Mouse (Mus musculus) embryonic facial prominence, embryonic 15.5 days (tissue): Measurements from ENCODE around the gene Cadm1. TPM values are rescaled to one million over a fixed set of nuclear protein-coding genes. Genes with fewer than 3 reads are reported as not detected.

Source experiments
- ATAC-seq: fragments of 200-750 bp; cut with Nextera tagmentation; 2 replicates; pipeline ENCODE4 v1.8.0; 2017; ENCODE audit warnings: low read depth, moderate TSS enrichment; ENCODE audit not compliant: insufficient number of reproducible peaks, low FRiP score, low TSS enrichment
- H3K27ac ChIP-seq: fragments of 300-500 bp; sonication (generic); replicated peaks from 2 replicates; pipeline ENCODE4 v1.5.1; 2015; ENCODE audit warnings: mild to moderate bottlenecking, inconsistent platforms
- H3K27me3 ChIP-seq: fragments of 300-500 bp; sonication (generic); 2 replicates; pipeline ENCODE4 v1.6.1; 2015; ENCODE audit warnings: inconsistent platforms
- H3K36me3 ChIP-seq: fragments of 300-500 bp; sonication (generic); 2 replicates; pipeline ENCODE4 v1.6.1; 2015; ENCODE audit warnings: mild to moderate bottlenecking, inconsistent platforms
- H3K4me1 ChIP-seq: fragments of 300-500 bp; sonication (generic); 2 replicates; pipeline ENCODE4 v1.6.1; 2015; ENCODE audit warnings: inconsistent platforms
- H3K4me2 ChIP-seq: fragments of 300-500 bp; sonication (generic); replicated peaks from 2 replicates; pipeline ENCODE4 v1.6.1; 2015; ENCODE audit warnings: mild to moderate bottlenecking, inconsistent platforms
- H3K4me3 ChIP-seq: fragments of 300-500 bp; sonication (generic); replicated peaks from 2 replicates; pipeline ENCODE4 v1.5.1; 2015; ENCODE audit warnings: mild to moderate bottlenecking, inconsistent platforms
- H3K9ac ChIP-seq: fragments of 300-500 bp; sonication (generic); 2 replicates; pipeline ENCODE4 v1.6.1; 2015; ENCODE audit warnings: inconsistent platforms
- H3K9me3 ChIP-seq: fragments of 300-500 bp; sonication (generic); replicated peaks from 2 replicates; pipeline ENCODE4 v1.6.1; 2016; ENCODE audit warnings: inconsistent platforms
- WGBS: fragments of 180-500 bp; shearing (Covaris S2); methylation state at CpG from one replicate; pipeline ENCODE4 v1.1.7; 2015; 5-methylcytosine and 5-hydroxymethylcytosine counted together
- polyA plus RNA-seq: library from polyadenylated mRNA; unstranded; fragments of >200 nt; fragmentation: Nextera tagmentation; extraction: Ambion mirVana; gene quantifications from 2 replicates; pipeline ENCODE4 v1.2.1, GENCODE M21; 2015

Cadm1 gene
- polyA plus RNA-seq, 1 experiment from 2014 or later: 65.2 TPM

- no peak overlapping the region for H3K27ac ChIP-seq
- no peak overlapping the region for H3K4me2 ChIP-seq
- 87% methylated on average over 8 of the region's 8 CpGs for WGBS
- no peak for ATAC-seq
- no peaks in the 10 kb centered on the region for H3K36me3 ChIP-seq
- H3K9ac ChIP-seq: no peak overlapping the region
- H3K9me3 ChIP-seq: no peaks in the 10 kb centered on the region
- no peak overlapping the region for H3K4me3 ChIP-seq
- H3K27me3 ChIP-seq: no peaks in the 10 kb centered on the region
- peaks cover 4% of the 10 kb centered on the region; the same call in 1 of the 2 replicates for H3K4me1 ChIP-seq
Measured at GRCm38 (mm10) chr9:47710946-47711345, 181.0 kb downstream of the Cadm1 start.

DNA sequence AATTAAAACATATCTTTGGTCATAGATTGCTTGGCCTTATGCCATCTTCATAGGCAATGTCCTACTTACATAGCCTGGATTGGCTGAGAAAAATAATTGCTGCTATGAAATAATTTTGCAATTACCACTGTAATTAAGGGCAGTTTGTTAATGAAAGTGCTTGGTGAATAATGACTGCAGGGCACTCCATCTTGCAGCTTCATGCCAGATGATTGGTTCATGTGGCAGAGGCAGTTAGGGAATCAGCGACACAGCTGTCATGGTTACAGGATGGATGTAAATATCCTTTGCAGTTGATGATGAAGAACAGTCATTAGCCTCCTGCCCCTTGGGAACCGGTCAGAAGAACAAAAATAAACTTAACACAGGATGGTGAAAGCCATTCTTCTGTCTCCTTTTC, 184.6 kb downstream of the Cadm1 start:
- no peaks in the 10 kb centered on the region for H3K36me3 ChIP-seq
- no peaks in the 10 kb centered on the region for H3K27me3 ChIP-seq
- H3K9me3 ChIP-seq: no peaks in the 10 kb centered on the region
- WGBS: 47% methylated on average over 2 of the region's 2 CpGs
- no peak overlapping the region for H3K4me2 ChIP-seq
- peaks cover 5% of the 10 kb centered on the region; the same call in 1 of the 2 replicates for H3K4me1 ChIP-seq
- ATAC-seq: no peak
- H3K27ac ChIP-seq: no peak overlapping the region
- H3K4me3 ChIP-seq: no peak overlapping the region
- no peak overlapping the region for H3K9ac ChIP-seq

DNA sequence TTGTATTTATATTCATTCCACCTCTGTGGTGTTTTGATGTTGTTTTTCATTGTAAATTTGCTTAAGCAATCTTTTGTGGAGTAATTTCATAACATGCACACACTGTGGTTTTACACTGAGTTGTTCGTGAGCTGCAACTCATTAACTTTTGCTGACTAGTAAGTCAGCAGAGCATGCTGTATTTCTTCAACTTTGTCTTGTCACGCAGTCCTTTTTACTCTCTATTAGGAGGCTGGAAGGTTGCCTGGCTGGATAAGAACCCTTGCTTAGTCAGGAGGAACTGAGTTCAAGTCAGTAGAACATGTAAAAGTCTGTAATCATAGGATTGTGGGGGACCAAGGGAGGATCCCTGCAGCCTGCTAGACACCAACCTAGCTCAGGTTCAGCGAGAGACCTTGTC, 185.4 kb downstream of the Cadm1 start:
- Histone ChIP-seq H3K36me3 (no peaks in the 10 kb centered on the region), H3K4me2 (no peak overlapping the region), H3K9ac (no peak overlapping the region), H3K4me3 (no peak overlapping the region), H3K9me3 (no peaks in the 10 kb centered on the region), H3K4me1 (peaks cover 5% of the 10 kb centered on the region; the same call in 1 of the 2 replicates), H3K27me3 (no peaks in the 10 kb centered on the region), H3K27ac (no peak overlapping the region)
- ATAC-seq: no peak
- 68% methylated on average over 3 of the region's 3 CpGs for WGBS

DNA sequence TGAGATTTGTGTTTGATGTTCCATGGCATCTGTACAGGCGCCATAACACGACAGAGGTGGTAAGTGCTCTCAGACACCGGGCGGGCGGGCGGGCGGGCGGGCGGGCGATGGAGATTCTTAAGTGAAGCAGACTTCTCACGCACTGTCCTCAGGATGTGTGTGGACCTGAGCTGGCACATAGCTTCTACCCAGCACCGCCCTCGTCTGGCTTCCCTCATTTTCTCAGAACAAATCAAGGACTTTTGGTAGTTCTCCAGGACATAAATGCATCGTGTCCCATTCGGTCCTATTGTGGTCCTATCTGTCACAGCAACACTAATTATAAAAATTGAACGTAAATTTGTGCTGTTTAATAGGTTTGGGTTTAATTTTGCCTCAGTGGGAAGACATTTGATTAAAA, 186.9 kb downstream of the Cadm1 start:
- no peak overlapping the region for H3K9ac ChIP-seq
- peaks cover 5% of the 10 kb centered on the region; the same call in 1 of the 2 replicates for H3K4me1 ChIP-seq
- H3K9me3 ChIP-seq: no peaks in the 10 kb centered on the region
- H3K27ac ChIP-seq: no peak overlapping the region
- 79% methylated on average over 16 of the region's 16 CpGs for WGBS
- H3K4me3 ChIP-seq: no peak overlapping the region
- no peak overlapping the region for H3K4me2 ChIP-seq
- ATAC-seq: no peak
- H3K27me3 ChIP-seq: no peaks in the 10 kb centered on the region
- H3K36me3 ChIP-seq: no peaks in the 10 kb centered on the region

GRCm38 (mm10) chr9:47727611-47728010, 197.6 kb downstream of the Cadm1 start:
- Histone ChIP-seq H3K4me3 (no peak overlapping the region), H3K27ac (no peak overlapping the region), H3K27me3 (no peaks in the 10 kb centered on the region), H3K9me3 (no peaks in the 10 kb centered on the region), H3K9ac (no peak overlapping the region), H3K4me1 (peaks cover 10% of the 10 kb centered on the region; the same call in 1 of the 2 replicates), H3K36me3 (no peaks in the 10 kb centered on the region), H3K4me2 (no peak overlapping the region)
- no peak for ATAC-seq
- 45% methylated on average over 3 of the region's 3 CpGs for WGBS

GRCm38 (mm10) chr9:47728852-47729251, 198.9 kb downstream of the Cadm1 start:
- no peak for ATAC-seq
- Histone ChIP-seq H3K36me3 (no peaks in the 10 kb centered on the region), H3K27me3 (no peaks in the 10 kb centered on the region), H3K4me2 (no peak overlapping the region), H3K9me3 (no peaks in the 10 kb centered on the region), H3K4me1 (peaks cover 10% of the 10 kb centered on the region; the same call in 1 of the 2 replicates), H3K9ac (no peak overlapping the region), H3K27ac (no peak overlapping the region), H3K4me3 (no peak overlapping the region)
- 39% methylated on average over 5 of the region's 5 CpGs for WGBS

- Histone ChIP-seq H3K27ac (no peak overlapping the region), H3K9me3 (no peaks in the 10 kb centered on the region), H3K9ac (no peak overlapping the region), H3K4me1 (peaks cover 10% of the 10 kb centered on the region; the same call in 1 of the 2 replicates), H3K4me2 (no peak overlapping the region), H3K36me3 (no peaks in the 10 kb centered on the region), H3K27me3 (no peaks in the 10 kb centered on the region), H3K4me3 (no peak overlapping the region)
- WGBS: 81% methylated on average over 6 of the region's 6 CpGs
- ATAC-seq: no peak
Measured at GRCm38 (mm10) chr9:47730247-47730646, 200.3 kb downstream of the Cadm1 start.

DNA sequence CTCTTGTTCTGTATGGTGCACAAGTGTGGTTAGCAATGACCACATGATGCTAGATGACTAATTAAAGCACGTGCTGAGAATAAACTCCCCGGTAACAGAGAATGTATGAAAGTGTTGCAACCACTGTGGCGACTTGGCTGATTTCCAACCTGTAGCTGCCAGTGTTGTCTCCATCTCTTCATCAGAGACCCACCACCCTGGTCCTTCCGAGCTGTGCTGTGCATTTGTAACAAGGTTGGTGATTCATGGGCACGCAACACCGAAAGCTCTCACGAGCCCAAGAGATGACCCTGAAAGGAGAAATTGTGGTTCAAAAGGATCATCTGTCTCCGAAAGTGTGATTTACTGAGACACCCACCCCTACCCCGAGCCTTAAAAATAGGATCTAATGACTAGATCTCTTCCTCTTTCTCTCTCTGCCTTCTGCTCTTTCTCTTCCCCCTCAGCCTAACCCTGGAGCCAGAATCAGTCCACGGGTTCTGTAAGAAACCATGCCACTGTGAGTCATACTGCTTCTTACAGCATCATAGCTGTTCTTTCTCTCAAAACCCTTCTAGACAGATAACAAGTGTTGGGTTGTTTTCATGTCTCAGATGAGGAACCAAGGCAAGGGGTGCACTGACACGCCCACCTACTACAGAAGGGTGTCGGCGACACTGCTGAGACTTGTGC, 203.9 kb downstream of the Cadm1 start:
- no peak for ATAC-seq
- no peak overlapping the region for H3K27ac ChIP-seq
- 74% methylated on average over 13 of the region's 13 CpGs for WGBS

GRCm38 (mm10) chr9:47734905-47735304, 204.9 kb downstream of the Cadm1 start:
- 84% methylated on average over 5 of the region's 5 CpGs for WGBS
- Histone ChIP-seq H3K36me3 (no peaks in the 10 kb centered on the region), H3K4me2 (no peak overlapping the region), H3K9ac (no peak overlapping the region), H3K27me3 (no peaks in the 10 kb centered on the region), H3K27ac (no peak overlapping the region), H3K9me3 (no peaks in the 10 kb centered on the region), H3K4me1 (0 out of 2 replicates have a peak, but pooled peaks cover 4% of the 10 kb centered on the region), H3K4me3 (no peak overlapping the region)
- ATAC-seq: no peak

More for the DNA sequence above, 203.9 kb downstream of the Cadm1 start:
- no peak overlapping the region for H3K4me3 ChIP-seq
- no peaks in the 10 kb centered on the region for H3K27me3 ChIP-seq
- H3K4me1 ChIP-seq: 0 out of 2 replicates have a peak, but pooled peaks cover 4% of the 10 kb centered on the region
- no peak overlapping the region for H3K4me2 ChIP-seq
- H3K9ac ChIP-seq: no peak overlapping the region
- H3K9me3 ChIP-seq: no peaks in the 10 kb centered on the region
- H3K36me3 ChIP-seq: no peaks in the 10 kb centered on the region

- H3K27ac ChIP-seq: no peak overlapping the region
- no peaks in the 10 kb centered on the region for H3K36me3 ChIP-seq
- H3K9ac ChIP-seq: no peak overlapping the region
- no peaks in the 10 kb centered on the region for H3K27me3 ChIP-seq
- WGBS: 68% methylated on average over 4 of the region's 4 CpGs
- no peaks in the 10 kb centered on the region for H3K9me3 ChIP-seq
- H3K4me2 ChIP-seq: no peak overlapping the region
- no peak for ATAC-seq
- 0 out of 2 replicates have a peak, but pooled peaks cover 4% of the 10 kb centered on the region for H3K4me1 ChIP-seq
- H3K4me3 ChIP-seq: no peak overlapping the region
Measured at GRCm38 (mm10) chr9:47738799-47739198, 208.8 kb downstream of the Cadm1 start.

- Histone ChIP-seq H3K4me1 (0 out of 2 replicates have a peak, but pooled peaks cover 4% of the 10 kb centered on the region), H3K27me3 (no peaks in the 10 kb centered on the region), H3K9ac (no peak overlapping the region), H3K9me3 (no peaks in the 10 kb centered on the region), H3K36me3 (no peaks in the 10 kb centered on the region), H3K4me2 (no peak overlapping the region), H3K4me3 (no peak overlapping the region), H3K27ac (no peak overlapping the region)
- WGBS: 37% methylated on average over 7 of the region's 7 CpGs
- ATAC-seq: no peak
Measured at GRCm38 (mm10) chr9:47739276-47739675, 209.3 kb downstream of the Cadm1 start.

GRCm38 (mm10) chr9:47741751-47742150, 211.8 kb downstream of the Cadm1 start:
- Histone ChIP-seq H3K9ac (no peak overlapping the region), H3K27me3 (no peaks in the 10 kb centered on the region), H3K4me2 (no peak overlapping the region), H3K27ac (no peak overlapping the region), H3K9me3 (no peaks in the 10 kb centered on the region), H3K36me3 (no peaks in the 10 kb centered on the region), H3K4me1 (0 out of 2 replicates have a peak, but pooled peaks cover 4% of the 10 kb centered on the region), H3K4me3 (no peak overlapping the region)
- no peak for ATAC-seq
- WGBS: 92% methylated on average over 3 of the region's 3 CpGs
